Mouse (Mus musculus) cerebral cortex, adult 2 months (tissue): ENCODE data around the gene Pla2g12a.

Source experiments
- WGBS: fragments of 180-500 bp; shearing (Covaris S2); methylation state at CpG from one replicate; pipeline ENCODE4 v1.1.7; 2018; 5-methylcytosine and 5-hydroxymethylcytosine counted together

Pla2g12a gene

GRCm38 (mm10) chr3:129878405-129879021 is at the start of gene Pla2g12a:
Gene Pla2g12a (plus strand): TSS chr3:129878606.
- WGBS: under 1% methylated on average over 51 of the region's 66 CpGs

GRCm38 (mm10) chr3:129830626-129831025 is 47.8 kb upstream of the Pla2g12a start:
- under 1% methylated on average over 45 of the region's 45 CpGs for WGBS

GRCm38 (mm10) chr3:129831035-129831568 is 47.3 kb upstream of the Pla2g12a start, which contains the start of gene Gar1:
Gene Gar1 (minus strand): TSS chr3:129831396.
- WGBS: under 1% methylated on average over 60 of the region's 60 CpGs

- WGBS: 56% methylated on average over 6 of the region's 6 CpGs
Observed at GRCm38 (mm10) chr3:129835388-129835934, 42.9 kb upstream of the Pla2g12a start, which contains the start of gene Cfi. Gene Cfi (plus strand): TSS chr3:129835884.

- 15% methylated on average over 11 of the region's 11 CpGs for WGBS
Observed at GRCm38 (mm10) chr3:129836051-129836697, 42.2 kb upstream of the Pla2g12a start.

GRCm38 (mm10) chr3:129836965-129837364 is 41.4 kb upstream of the Pla2g12a start:
- WGBS: 87% methylated on average over 6 of the region's 6 CpGs

- 52% methylated on average over 7 of the region's 7 CpGs for WGBS
Observed at GRCm38 (mm10) chr3:129838017-129838416, 40.4 kb upstream of the Pla2g12a start.

- 88% methylated on average over 2 of the region's 2 CpGs for WGBS
Observed at GRCm38 (mm10) chr3:129845868-129846267, 32.5 kb upstream of the Pla2g12a start.

- 85% methylated on average over 7 of the region's 7 CpGs for WGBS
Observed at GRCm38 (mm10) chr3:129846846-129847245, 31.6 kb upstream of the Pla2g12a start.

GRCm38 (mm10) chr3:129862592-129862991 is 15.8 kb upstream of the Pla2g12a start:
- WGBS: 72% methylated on average over 2 of the region's 2 CpGs

GRCm38 (mm10) chr3:129863698-129864097 is 14.7 kb upstream of the Pla2g12a start:
- 55% methylated on average over 14 of the region's 14 CpGs for WGBS

GRCm38 (mm10) chr3:129877327-129877726 is 1.1 kb upstream of the Pla2g12a start:
- 61% methylated on average over 10 of the region's 10 CpGs for WGBS

- WGBS: 3% methylated on average over 24 of the region's 25 CpGs
Observed at GRCm38 (mm10) chr3:129879131-129879757, 838 bp downstream of the Pla2g12a start.

- WGBS: 84% methylated on average over 2 of the region's 2 CpGs
Observed at GRCm38 (mm10) chr3:129879913-129880312, 1.5 kb downstream of the Pla2g12a start.

- 76% methylated on average over 8 of the region's 8 CpGs for WGBS
Observed at GRCm38 (mm10) chr3:129880925-129881593, 2.7 kb downstream of the Pla2g12a start.

GRCm38 (mm10) chr3:129885577-129885976 is 7.2 kb downstream of the Pla2g12a start:
- 88% methylated on average over 9 of the region's 9 CpGs for WGBS

- 87% methylated on average over 5 of the region's 5 CpGs for WGBS
Observed at GRCm38 (mm10) chr3:129886430-129886829, 8.0 kb downstream of the Pla2g12a start.

GRCm38 (mm10) chr3:129887779-129888517 is 9.5 kb downstream of the Pla2g12a start:
- WGBS: 91% methylated on average over 13 of the region's 13 CpGs

- 92% methylated on average over 5 of the region's 5 CpGs for WGBS
Observed at GRCm38 (mm10) chr3:129892003-129892402, 13.6 kb downstream of the Pla2g12a start.

GRCm38 (mm10) chr3:129893143-129893542 is 14.7 kb downstream of the Pla2g12a start:
- 96% methylated on average over 3 of the region's 3 CpGs for WGBS

GRCm38 (mm10) chr3:129896591-129896990 is 18.2 kb downstream of the Pla2g12a start:
- 91% methylated on average over 6 of the region's 6 CpGs for WGBS
